Mouse (Mus musculus): ENCODE measurements at regions not wholly inside any gene's neighbourhood (a gene's known extent, or its start where the extent isn't known, plus 50 kb on each side); places are given as distances from the start of the nearest gene placed in this dataset.

DNA sequence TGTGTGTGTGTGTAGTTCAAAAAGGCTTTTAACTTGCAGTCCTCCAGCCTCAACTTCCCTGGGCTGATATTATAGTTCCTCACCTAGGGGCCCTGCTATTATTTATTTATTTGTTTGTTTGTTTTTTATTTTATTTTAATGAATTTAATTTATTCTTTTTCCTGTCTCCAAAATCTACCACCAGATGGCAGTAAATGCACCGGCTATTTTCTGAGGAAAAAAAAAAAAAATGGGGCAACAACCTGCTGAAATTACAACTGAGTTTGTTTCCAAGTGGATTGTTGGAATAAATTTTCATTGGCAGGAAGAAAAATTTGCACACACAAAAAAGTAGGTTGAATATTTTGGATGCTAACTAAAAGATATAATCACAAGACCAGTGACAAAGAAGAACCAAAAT, 662.7 kb downstream of the Epm2a start:
- no peak overlapping the region for H3K27ac ChIP-seq (replicated peaks)
- H3K4me3 ChIP-seq (replicated peaks), result no peak overlapping the region
- H3K27me3 ChIP-seq (replicated peaks), result no peaks in the 10 kb centered on the region
- H3K4me2 ChIP-seq, result no peak overlapping the region
- no peaks in the 10 kb centered on the region for H3K9me3 ChIP-seq (replicated peaks)
- 40% methylated on average over 1 of the region's 1 CpGs for WGBS
- no peak for ATAC-seq (ENCODE audit: low FRiP score)
- no peaks in the 10 kb centered on the region for H3K4me1 ChIP-seq
- H3K36me3 ChIP-seq, result no peaks in the 10 kb centered on the region
- H3K9ac ChIP-seq (replicated peaks), result no peak overlapping the region

DNA sequence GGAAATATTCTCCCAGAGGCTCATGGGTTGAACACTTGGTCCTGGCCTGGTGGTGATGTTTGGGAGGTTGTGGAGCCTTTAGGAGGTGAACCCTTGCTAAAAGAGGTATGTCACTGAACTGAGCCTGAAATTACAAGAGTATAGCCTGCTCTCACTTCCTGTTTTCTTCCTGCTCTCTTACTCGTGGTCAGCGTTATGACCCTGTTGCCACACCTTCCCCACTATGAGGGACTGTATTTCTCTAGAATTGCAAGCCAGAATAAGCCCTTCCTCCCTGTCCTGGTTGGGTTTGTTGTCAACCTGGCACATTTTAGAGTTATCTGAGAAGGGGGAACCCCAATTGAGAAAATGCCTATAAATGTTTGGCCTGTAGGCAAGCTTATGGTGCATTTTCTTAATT, 674.1 kb downstream of the Epm2a start:
- WGBS, result 75% methylated on average over 2 of the region's 2 CpGs
- no peaks in the 10 kb centered on the region for H3K9me3 ChIP-seq (replicated peaks)

DNA sequence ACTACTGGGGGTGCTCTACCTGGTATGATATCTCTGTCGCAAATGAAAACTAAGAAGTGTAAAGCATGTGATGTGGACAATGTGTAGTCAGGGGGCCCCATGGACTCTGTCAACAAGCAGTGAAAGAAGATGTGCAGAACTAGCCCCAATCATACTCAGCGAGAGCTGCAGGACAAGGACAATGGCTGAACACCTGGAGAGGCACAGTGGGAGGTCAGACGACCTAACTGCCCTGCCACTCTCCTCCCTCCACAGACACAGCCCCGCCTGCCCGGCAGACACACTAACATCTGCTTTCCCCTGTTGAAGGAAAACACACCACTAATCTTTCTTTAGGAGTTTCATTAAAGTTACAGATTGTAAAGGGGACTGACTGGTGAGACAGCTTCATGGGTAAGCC, 675.1 kb downstream of the Epm2a start:
- H3K9ac ChIP-seq (replicated peaks), result no peak overlapping the region
- no peak for ATAC-seq (ENCODE audit: low FRiP score)
- H3K36me3 ChIP-seq, result no peaks in the 10 kb centered on the region
- H3K27me3 ChIP-seq (replicated peaks), result no peaks in the 10 kb centered on the region
- no peaks in the 10 kb centered on the region for H3K4me1 ChIP-seq
- no peaks in the 10 kb centered on the region for H3K9me3 ChIP-seq (replicated peaks)
- 27% methylated on average over 5 of the region's 5 CpGs for WGBS
- no peak overlapping the region for H3K4me2 ChIP-seq
- H3K27ac ChIP-seq (replicated peaks), result no peak overlapping the region
- no peak overlapping the region for H3K4me3 ChIP-seq (replicated peaks)

More for the DNA sequence above, 674.1 kb downstream of the Epm2a start:
- Histone ChIP-seq H3K4me1 (no peaks in the 10 kb centered on the region), H3K27me3 (replicated peaks) (no peaks in the 10 kb centered on the region), H3K27ac (replicated peaks) (no peak overlapping the region), H3K36me3 (no peaks in the 10 kb centered on the region), H3K4me2 (no peak overlapping the region), H3K4me3 (replicated peaks) (no peak overlapping the region), H3K9ac (replicated peaks) (no peak overlapping the region)
- no peak for ATAC-seq (ENCODE audit: low FRiP score)

DNA sequence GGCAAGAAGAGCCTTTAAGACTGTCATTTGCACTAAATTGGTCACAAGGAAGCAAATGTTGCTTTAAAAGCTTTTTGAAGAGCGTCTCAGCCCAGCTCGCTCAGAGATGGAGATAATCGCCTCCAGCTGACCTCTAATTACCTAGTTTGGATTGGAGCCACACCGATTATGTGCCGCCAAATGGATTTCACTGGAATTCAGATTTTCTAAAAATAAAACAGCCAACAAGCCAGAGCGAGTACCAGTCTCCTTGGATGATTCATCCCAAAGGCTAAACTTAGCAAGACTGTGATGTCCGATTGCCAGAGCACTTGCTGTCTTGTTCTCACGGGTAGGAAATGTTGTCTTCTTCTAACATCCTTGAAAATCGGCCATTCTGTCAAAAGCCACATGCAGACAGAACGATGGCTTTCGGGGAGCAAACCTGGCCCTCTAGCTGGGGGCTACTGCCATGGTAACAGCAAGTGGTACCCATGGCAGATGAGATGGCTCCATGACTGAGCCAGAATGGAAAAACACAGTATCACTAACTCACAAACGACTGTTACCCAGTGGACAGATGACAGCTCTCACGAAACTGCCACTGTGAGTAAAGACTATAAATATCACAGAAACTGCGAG, 676.1 kb downstream of the Epm2a start:
- no peak overlapping the region for H3K9ac ChIP-seq (replicated peaks)
- no peak overlapping the region for H3K4me2 ChIP-seq
- no peaks in the 10 kb centered on the region for H3K9me3 ChIP-seq (replicated peaks)
- H3K36me3 ChIP-seq, result no peaks in the 10 kb centered on the region
- H3K27me3 ChIP-seq (replicated peaks), result no peaks in the 10 kb centered on the region
- H3K27ac ChIP-seq (replicated peaks), result no peak overlapping the region
- WGBS, result 65% methylated on average over 14 of the region's 14 CpGs
- ATAC-seq (ENCODE audit: low FRiP score), result no peak
- no peak overlapping the region for H3K4me3 ChIP-seq (replicated peaks)
- no peaks in the 10 kb centered on the region for H3K4me1 ChIP-seq

DNA sequence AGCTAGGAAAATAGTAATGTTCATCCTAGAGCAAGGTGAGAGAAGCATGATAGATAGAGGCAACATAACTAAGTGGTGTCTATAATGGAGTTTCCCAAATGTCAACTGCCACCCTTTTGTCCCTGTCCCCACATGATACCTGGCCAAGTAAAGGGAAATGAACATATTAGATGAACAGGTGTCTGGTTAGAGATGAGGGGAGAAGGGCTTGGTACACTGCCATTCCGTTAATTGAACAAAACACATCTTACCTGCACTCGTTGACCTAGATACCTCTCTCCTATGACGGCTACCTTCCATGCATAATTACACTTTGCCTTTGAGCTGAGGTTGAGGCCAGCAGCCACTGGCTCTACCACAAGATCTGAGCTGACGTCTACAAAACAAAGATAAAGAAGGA, 677.4 kb downstream of the Epm2a start:
- 91% methylated on average over 4 of the region's 4 CpGs for WGBS
- Histone ChIP-seq H3K4me2 (no peak overlapping the region), H3K27me3 (replicated peaks) (no peaks in the 10 kb centered on the region), H3K36me3 (no peaks in the 10 kb centered on the region), H3K27ac (replicated peaks) (no peak overlapping the region), H3K4me3 (replicated peaks) (no peak overlapping the region), H3K4me1 (no peaks in the 10 kb centered on the region), H3K9me3 (replicated peaks) (no peaks in the 10 kb centered on the region), H3K9ac (replicated peaks) (no peak overlapping the region)
- no peak for ATAC-seq (ENCODE audit: low FRiP score)

DNA sequence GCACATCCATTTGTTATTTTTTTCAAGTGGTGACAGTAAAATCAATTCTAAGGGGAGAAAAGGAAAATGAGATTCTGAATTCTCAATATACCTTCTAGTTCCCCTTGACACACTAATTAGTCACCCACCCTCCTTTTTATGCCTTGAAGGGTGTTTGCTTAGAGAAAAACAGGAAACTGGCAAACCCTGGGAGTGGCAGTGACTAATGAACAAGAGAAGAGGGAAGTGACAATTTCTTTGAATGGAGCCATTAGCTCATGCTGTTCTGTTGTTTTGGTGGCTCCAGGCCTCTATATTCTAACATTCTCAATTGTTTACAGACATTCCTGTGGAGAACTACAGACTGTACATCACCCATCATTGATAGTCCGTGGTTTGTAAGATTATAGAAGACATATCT, 692.0 kb downstream of the Epm2a start:
- no peaks in the 10 kb centered on the region for H3K9me3 ChIP-seq (replicated peaks)
- 23% methylated on average over 1 of the region's 1 CpGs for WGBS
- H3K4me1 ChIP-seq, result no peaks in the 10 kb centered on the region
- no peak for ATAC-seq (ENCODE audit: low FRiP score)
- H3K4me3 ChIP-seq (replicated peaks), result no peak overlapping the region
- H3K27me3 ChIP-seq (replicated peaks), result no peaks in the 10 kb centered on the region
- no peak overlapping the region for H3K4me2 ChIP-seq
- no peaks in the 10 kb centered on the region for H3K36me3 ChIP-seq
- no peak overlapping the region for H3K9ac ChIP-seq (replicated peaks)
- H3K27ac ChIP-seq (replicated peaks), result no peak overlapping the region

DNA sequence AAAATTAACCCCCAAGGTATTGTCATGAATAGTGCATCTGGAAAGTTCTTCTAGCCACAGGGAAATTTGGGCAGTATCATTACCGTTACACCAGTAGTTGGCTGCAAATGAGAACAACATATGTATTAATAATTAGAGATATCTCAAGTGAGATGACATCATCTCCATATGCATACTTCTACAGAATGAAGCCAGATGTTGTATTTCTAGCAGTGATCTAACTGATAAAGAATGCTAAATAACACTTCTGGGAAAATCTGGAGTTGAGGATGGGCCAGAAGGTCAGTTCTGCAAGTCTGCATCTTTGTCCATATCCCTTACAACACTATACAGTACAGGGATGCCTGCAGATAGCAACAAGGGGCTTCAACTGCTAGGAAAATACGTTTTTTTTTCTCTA, 702.7 kb downstream of the Epm2a start:
- Histone ChIP-seq H3K27me3 (replicated peaks) (no peaks in the 10 kb centered on the region), H3K36me3 (no peaks in the 10 kb centered on the region), H3K4me3 (replicated peaks) (no peak overlapping the region), H3K4me1 (no peaks in the 10 kb centered on the region), H3K4me2 (no peak overlapping the region), H3K9me3 (replicated peaks) (no peaks in the 10 kb centered on the region), H3K27ac (replicated peaks) (no peak overlapping the region), H3K9ac (replicated peaks) (no peak overlapping the region)
- 48% methylated on average over 2 of the region's 2 CpGs for WGBS
- ATAC-seq (ENCODE audit: low FRiP score), result no peak

DNA sequence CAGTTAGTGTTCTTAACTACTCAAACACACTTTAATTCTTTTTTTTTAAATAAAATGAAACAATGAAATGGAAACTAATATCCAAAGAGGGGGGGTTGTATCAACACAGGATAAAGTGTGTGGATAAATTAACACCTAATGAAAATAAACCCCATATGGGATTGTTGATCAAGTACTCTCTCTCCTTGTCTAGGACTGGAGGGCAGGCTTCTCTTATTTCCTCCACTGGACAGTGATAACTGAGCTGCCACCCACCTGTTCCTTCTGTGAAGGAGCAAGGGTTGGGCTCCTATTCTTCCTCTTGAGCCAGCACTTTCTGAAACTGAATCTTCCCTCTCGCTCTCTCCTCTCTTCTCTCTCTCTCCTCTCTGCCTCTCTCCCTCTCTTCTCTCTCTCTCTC, 716.5 kb downstream of the Epm2a start:
- no peak overlapping the region for H3K9ac ChIP-seq (replicated peaks)
- H3K27ac ChIP-seq (replicated peaks), result no peak overlapping the region
- ATAC-seq (ENCODE audit: low FRiP score), result no peak
- H3K4me2 ChIP-seq, result no peak overlapping the region
- no peaks in the 10 kb centered on the region for H3K9me3 ChIP-seq (replicated peaks)
- H3K27me3 ChIP-seq (replicated peaks), result no peaks in the 10 kb centered on the region
- H3K4me3 ChIP-seq (replicated peaks), result no peak overlapping the region
- no peaks in the 10 kb centered on the region for H3K36me3 ChIP-seq
- 74% methylated on average over 1 of the region's 1 CpGs for WGBS
- H3K4me1 ChIP-seq, result no peaks in the 10 kb centered on the region

DNA sequence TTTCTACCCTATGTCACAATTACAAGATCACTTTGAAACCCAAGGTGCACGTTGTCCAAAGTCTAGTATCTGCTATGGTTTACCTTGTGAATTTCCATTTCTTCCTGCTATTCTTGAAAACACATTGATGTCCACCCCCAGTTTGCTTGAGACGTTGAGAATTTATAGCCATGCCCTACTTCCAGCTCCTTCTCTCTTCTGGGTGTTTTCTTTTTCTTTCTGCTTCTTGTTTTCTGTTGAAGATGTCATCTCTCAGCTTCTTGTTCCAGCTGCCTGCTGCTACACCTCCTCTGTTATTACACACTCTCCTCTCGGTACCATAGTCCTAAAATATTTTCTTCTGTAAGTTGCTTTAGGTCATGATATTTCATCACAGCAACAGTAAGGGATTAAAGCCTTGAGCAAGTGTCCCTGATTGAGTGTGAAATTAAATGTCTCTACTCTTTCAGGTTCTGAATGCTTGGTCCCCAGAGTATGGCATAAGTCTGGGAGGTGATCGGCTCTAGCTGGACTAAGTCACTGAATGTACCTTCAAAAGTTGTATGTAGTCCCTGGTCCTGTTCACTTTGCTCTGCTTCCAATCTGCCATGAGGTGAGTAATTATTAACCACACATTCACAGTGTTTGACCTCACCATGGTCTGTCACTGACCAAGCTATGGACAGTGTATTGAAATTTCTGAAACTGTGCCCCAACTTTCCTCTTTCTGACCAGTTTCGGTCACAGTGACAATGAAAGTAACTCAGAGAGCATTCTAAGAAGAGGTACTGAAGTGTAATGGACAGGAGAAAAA, 718.1 kb downstream of the Epm2a start:
- H3K36me3 ChIP-seq, result no peaks in the 10 kb centered on the region
- H3K4me2 ChIP-seq, result no peak overlapping the region
- H3K9me3 ChIP-seq (replicated peaks), result no peaks in the 10 kb centered on the region
- no peaks in the 10 kb centered on the region for H3K27me3 ChIP-seq (replicated peaks)
- WGBS, result 89% methylated on average over 5 of the region's 5 CpGs
- no peaks in the 10 kb centered on the region for H3K4me1 ChIP-seq
- H3K4me3 ChIP-seq (replicated peaks), result no peak overlapping the region
- ATAC-seq (ENCODE audit: low FRiP score), result no peak
- H3K9ac ChIP-seq (replicated peaks), result no peak overlapping the region
- no peak overlapping the region for H3K27ac ChIP-seq (replicated peaks)

DNA sequence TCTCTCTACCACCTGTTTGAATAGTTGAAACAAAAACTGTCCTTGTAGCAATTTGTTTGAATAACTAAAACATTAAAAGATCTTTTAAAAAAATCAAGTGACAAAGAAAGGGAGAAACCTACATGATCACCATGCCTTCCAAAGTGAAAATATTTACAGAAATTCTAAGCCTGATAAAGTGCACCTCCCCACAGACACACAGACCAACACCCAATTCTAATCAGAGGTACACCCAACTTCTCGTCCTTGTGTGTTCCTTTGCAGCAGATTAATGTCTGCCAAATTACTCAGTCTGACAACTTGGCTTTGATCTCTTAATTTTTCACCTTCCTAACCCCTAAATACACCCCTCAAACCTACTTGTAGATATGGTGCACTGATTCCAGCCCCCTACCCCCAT, 719.1 kb downstream of the Epm2a start:
- H3K27me3 ChIP-seq (replicated peaks), result no peaks in the 10 kb centered on the region
- H3K4me2 ChIP-seq, result no peak overlapping the region
- no peak for ATAC-seq (ENCODE audit: low FRiP score)
- H3K4me1 ChIP-seq, result no peaks in the 10 kb centered on the region
- H3K9me3 ChIP-seq (replicated peaks), result no peaks in the 10 kb centered on the region
- H3K9ac ChIP-seq (replicated peaks), result no peak overlapping the region
- H3K36me3 ChIP-seq, result no peaks in the 10 kb centered on the region
- WGBS, result 80% methylated on average over 1 of the region's 1 CpGs
- no peak overlapping the region for H3K27ac ChIP-seq (replicated peaks)
- no peak overlapping the region for H3K4me3 ChIP-seq (replicated peaks)

DNA sequence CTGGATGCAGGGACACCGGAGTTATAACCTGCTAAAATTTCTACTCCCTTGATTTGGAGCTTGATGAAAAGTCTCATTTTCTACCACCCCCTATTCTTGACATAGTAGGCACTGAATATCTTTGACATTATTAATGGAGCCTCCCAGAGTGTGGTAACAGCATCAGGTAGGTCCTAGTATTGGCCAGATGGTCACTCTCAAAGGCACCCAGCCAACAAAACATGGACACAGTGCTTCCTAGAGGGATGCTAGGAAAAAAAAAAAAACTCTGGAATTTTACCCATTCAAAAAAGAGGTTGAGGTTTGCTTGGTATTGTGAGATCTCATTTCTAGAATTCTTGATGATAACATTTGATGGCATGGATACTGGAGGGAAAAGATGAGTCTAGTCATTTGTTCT, 740.8 kb downstream of the Epm2a start:
- no peak overlapping the region for H3K4me3 ChIP-seq (replicated peaks)
- ATAC-seq (ENCODE audit: low FRiP score), result no peak

DNA sequence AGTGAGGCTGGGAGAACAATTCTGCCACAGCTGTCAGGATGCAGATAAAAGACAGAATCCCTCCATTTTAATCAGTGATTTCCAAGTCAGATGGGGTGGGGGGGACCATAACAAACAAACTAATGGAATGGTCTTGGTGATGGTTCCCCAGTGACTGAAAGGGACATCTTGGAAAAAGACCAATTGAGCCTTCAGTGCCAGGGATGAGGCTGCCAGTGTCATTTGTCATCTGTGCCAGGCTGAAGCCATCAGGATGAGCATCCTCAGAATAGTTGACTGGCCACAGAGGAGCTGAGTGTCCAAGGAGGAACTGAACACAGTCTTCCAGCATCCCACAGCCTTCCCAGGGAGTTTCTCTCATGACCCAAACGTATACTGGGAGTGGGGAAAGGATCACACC, 749.3 kb downstream of the Epm2a start:
- Histone ChIP-seq H3K36me3 (no peaks in the 10 kb centered on the region), H3K4me1 (no peaks in the 10 kb centered on the region), H3K9me3 (replicated peaks) (no peaks in the 10 kb centered on the region), H3K27me3 (replicated peaks) (no peaks in the 10 kb centered on the region), H3K27ac (replicated peaks) (no peak overlapping the region), H3K4me2 (no peak overlapping the region), H3K9ac (replicated peaks) (no peak overlapping the region), H3K4me3 (replicated peaks) (no peak overlapping the region)
- ATAC-seq (ENCODE audit: low FRiP score), result no peak
- 58% methylated on average over 1 of the region's 1 CpGs for WGBS

More for the DNA sequence above, 740.8 kb downstream of the Epm2a start:
- WGBS, result 95% methylated on average over 1 of the region's 1 CpGs
- no peaks in the 10 kb centered on the region for H3K9me3 ChIP-seq (replicated peaks)
- no peaks in the 10 kb centered on the region for H3K36me3 ChIP-seq
- no peak overlapping the region for H3K9ac ChIP-seq (replicated peaks)
- H3K4me2 ChIP-seq, result no peak overlapping the region
- H3K27ac ChIP-seq (replicated peaks), result no peak overlapping the region
- no peaks in the 10 kb centered on the region for H3K27me3 ChIP-seq (replicated peaks)
- H3K4me1 ChIP-seq, result no peaks in the 10 kb centered on the region

All from neural tube, embryonic 15.5 days (tissue).